Mouse (Mus musculus) brain, embryonic 14.5 days (tissue): Measurements from ENCODE around the gene Zfp462.

Source experiments
- CTCF ChIP-seq: fragments of 200-500 bp; IDR thresholded peaks from 2 replicates; pipeline ENCODE4 v1.5.1; 2012; ENCODE audit warnings: inconsistent platforms, mild to moderate bottlenecking, moderate library complexity, borderline replicate concordance; ENCODE audit not compliant: insufficient read depth, insufficient read length; ENCODE audit errors: extremely low read depth
- POLR2A ChIP-seq: fragments of 200-500 bp; IDR thresholded peaks from 2 replicates; pipeline ENCODE4 v1.6.1; 2012; ENCODE audit warnings: mild to moderate bottlenecking, inconsistent platforms, borderline replicate concordance; ENCODE audit not compliant: poor library complexity, insufficient read depth, insufficient read length, severe bottlenecking; ENCODE audit errors: extremely low read depth

DNA sequence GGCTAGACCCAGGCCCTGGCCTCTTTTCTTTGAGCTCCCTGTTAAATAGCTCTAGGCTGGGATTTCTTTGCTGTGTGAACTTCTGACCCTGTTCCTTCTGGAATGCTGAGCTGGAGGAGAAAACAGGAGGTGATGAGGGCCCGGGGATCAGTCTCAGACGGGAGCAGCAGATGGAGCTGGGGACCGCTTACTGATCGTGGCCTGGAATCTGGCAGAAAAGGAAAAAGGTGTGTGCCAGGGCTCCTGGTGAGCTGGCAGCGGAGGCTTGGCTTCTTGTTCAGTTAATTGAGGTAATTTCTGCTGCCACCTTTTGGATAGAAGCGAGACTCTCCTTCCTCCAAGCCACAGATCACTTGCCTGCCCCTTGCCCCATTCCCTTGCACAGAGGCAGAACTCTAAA, 177.1 kb downstream of the Zfp462 start:
- no peak for TF ChIP-seq POLR2A
- no peak for TF ChIP-seq CTCF
